Mouse (Mus musculus) limb, embryonic 15.5 days (tissue): ENCODE data around the gene Got1. TPM values are rescaled to one million over a fixed set of nuclear protein-coding genes. Genes with fewer than 3 reads are reported as not detected.

ENCODE experiments used
- ATAC-seq: fragments of 200-750 bp; cut with Nextera tagmentation; 2 replicates; pipeline ENCODE4 v1.8.0; 2017; ENCODE audit warnings: low read depth, moderate TSS enrichment; ENCODE audit not compliant: insufficient number of reproducible peaks, low FRiP score, low TSS enrichment
- H3K27ac ChIP-seq: fragments of 300-500 bp; sonication (generic); 2 replicates; pipeline ENCODE4 v1.5.1; 2015; ENCODE audit warnings: moderate library complexity, mild to moderate bottlenecking, inconsistent platforms
- H3K27me3 ChIP-seq: fragments of 300-500 bp; sonication (generic); 2 replicates; pipeline ENCODE4 v1.6.1; 2015; ENCODE audit warnings: inconsistent platforms
- H3K36me3 ChIP-seq: fragments of 300-500 bp; sonication (generic); 2 replicates; pipeline ENCODE4 v1.6.1; 2015; ENCODE audit warnings: inconsistent platforms
- H3K4me1 ChIP-seq: fragments of 300-500 bp; sonication (generic); 2 replicates; pipeline ENCODE4 v1.6.1; 2015; ENCODE audit warnings: inconsistent platforms
- H3K4me2 ChIP-seq: fragments of 300-500 bp; sonication (generic); 2 replicates; pipeline ENCODE4 v1.6.1; 2015; ENCODE audit warnings: mild to moderate bottlenecking, inconsistent platforms
- H3K4me3 ChIP-seq: fragments of 300-500 bp; sonication (generic); 2 replicates; pipeline ENCODE4 v1.5.1; 2015; ENCODE audit warnings: mild to moderate bottlenecking, inconsistent platforms
- H3K9ac ChIP-seq: fragments of 300-500 bp; sonication (generic); 2 replicates; pipeline ENCODE4 v1.6.1; 2015; ENCODE audit warnings: inconsistent platforms
- H3K9me3 ChIP-seq: fragments of 300-500 bp; sonication (generic); 2 replicates; pipeline ENCODE4 v1.6.1; 2016; ENCODE audit warnings: inconsistent platforms
- WGBS: fragments of 180-500 bp; shearing (Covaris S2); methylation state at CpG from one replicate; pipeline ENCODE4 v1.1.7; 2015; 5-methylcytosine and 5-hydroxymethylcytosine counted together
- polyA plus RNA-seq: library from polyadenylated mRNA; unstranded; fragments of >200 nt; fragmentation: Nextera tagmentation; extraction: Ambion mirVana; gene quantifications from 2 replicates; pipeline ENCODE4 v1.2.1, GENCODE M21; 2015

Gene Got1
- polyA plus RNA-seq, 1 experiment from 2014 or later = 22.7 TPM

DNA sequence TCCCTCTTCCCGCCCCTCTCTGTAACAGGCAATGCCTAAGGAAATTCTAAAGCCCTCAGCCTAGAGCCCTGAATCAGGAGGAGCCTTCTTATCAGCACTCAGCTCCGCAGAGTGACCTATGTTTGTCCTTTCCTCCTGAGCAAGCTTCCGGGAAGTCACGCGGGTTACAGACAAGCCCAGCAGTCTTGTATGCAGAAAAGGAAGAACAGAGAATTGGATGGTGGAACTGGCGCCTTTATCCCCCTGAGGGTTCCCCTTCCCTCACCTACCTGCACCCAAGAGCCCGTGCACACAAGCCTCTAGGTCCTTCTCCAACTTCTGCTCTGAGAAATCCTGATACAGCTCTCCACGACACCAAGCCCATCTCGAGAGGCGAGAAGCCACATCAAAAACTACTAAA is 4.0 kb downstream of the Got1 start:
- WGBS = 75% methylated on average over 9 of the region's 10 CpGs
- no peak overlapping the region for H3K27ac ChIP-seq
- H3K9ac ChIP-seq = no peak overlapping the region
- no peaks in the 10 kb centered on the region for H3K9me3 ChIP-seq
- H3K4me3 ChIP-seq = no peak overlapping the region
- peaks cover 14% of the 10 kb centered on the region for H3K4me1 ChIP-seq
- no peak overlapping the region for H3K4me2 ChIP-seq
- ATAC-seq = no peak
- H3K36me3 ChIP-seq = no peaks in the 10 kb centered on the region
- H3K27me3 ChIP-seq = no peaks in the 10 kb centered on the region

DNA sequence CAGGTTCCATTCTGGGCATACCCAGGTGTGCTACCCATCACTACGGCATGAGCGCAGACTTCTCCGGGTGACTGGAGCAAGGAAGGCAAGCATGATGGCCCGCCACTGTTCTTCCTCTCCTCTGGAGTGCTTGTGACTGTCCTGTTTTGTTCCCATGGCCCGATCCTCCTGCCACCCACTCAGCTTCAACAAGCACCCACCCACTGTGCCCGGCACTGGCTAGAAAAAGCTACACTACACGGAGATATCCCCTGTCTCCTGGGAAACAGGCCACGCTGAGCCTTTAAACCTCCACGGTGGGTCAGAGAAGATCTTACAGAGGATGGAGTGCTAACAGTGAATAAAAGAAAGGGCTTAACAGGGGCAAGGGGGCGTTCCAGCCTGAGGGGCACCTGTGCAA is 5.2 kb downstream of the Got1 start:
- no peak overlapping the region for H3K27ac ChIP-seq
- WGBS = 87% methylated on average over 10 of the region's 10 CpGs
- H3K4me1 ChIP-seq = peaks cover 6% of the 10 kb centered on the region
- no peak overlapping the region for H3K4me3 ChIP-seq
- H3K9ac ChIP-seq = no peak overlapping the region
- H3K36me3 ChIP-seq = peaks cover 10% of the 10 kb centered on the region; the same call in 1 of the 2 replicates
- H3K4me2 ChIP-seq = no peak overlapping the region
- no peaks in the 10 kb centered on the region for H3K27me3 ChIP-seq
- ATAC-seq = no peak
- H3K9me3 ChIP-seq = no peaks in the 10 kb centered on the region

DNA sequence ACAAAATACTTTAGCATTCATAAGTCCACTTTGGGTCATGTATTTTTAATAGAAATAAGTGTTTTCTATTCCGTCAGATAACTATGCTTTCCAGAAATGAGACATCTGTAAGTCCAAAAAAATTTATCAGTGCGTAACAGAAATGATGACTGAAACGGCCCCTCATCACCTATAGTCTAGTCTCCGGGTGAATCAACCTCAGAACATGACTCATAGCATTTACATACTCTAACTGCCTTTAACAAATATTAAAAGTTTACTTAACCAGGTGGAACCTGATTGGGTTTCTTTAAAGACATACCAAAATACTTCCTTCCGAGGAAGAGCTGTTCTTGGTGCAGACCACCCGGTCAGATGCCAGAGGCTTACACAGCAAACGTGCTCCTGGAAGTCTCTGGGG is 6.1 kb downstream of the Got1 start:
- no peak overlapping the region for H3K4me2 ChIP-seq
- 81% methylated on average over 7 of the region's 7 CpGs for WGBS
- no peak for ATAC-seq
- H3K4me3 ChIP-seq = no peak overlapping the region
- H3K27ac ChIP-seq = no peak overlapping the region
- H3K9ac ChIP-seq = no peak overlapping the region
- H3K9me3 ChIP-seq = no peaks in the 10 kb centered on the region
- peaks cover 14% of the 10 kb centered on the region; the same call in 1 of the 2 replicates for H3K36me3 ChIP-seq
- peaks cover under 1% of the 10 kb centered on the region; the same call in 1 of the 2 replicates for H3K4me1 ChIP-seq
- no peaks in the 10 kb centered on the region for H3K27me3 ChIP-seq

DNA sequence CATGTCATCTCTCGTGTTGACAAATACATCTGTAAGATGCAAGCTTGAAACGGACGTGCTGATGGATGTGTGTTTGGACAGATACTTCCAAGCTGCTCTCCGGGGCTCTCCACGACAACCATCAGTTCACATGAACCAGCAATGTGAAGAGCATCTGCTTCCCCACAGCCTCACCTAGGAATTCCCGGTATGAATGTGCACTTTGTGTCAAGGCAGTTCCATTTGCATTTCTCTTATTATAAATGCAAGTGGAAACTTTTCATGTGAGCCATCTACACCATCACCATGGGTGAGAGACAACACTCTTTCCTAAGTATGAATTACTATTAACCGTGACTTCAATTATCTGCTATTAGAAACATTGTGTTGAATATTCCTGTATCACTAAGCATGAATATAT is 6.6 kb downstream of the Got1 start:
- Histone ChIP-seq H3K27ac (no peak overlapping the region), H3K9ac (no peak overlapping the region), H3K4me3 (no peak overlapping the region), H3K4me2 (no peak overlapping the region), H3K9me3 (no peaks in the 10 kb centered on the region), H3K36me3 (peaks cover 14% of the 10 kb centered on the region; the same call in 1 of the 2 replicates), H3K4me1 (no peaks in the 10 kb centered on the region), H3K27me3 (no peaks in the 10 kb centered on the region)
- no peak for ATAC-seq
- 87% methylated on average over 7 of the region's 7 CpGs for WGBS

DNA sequence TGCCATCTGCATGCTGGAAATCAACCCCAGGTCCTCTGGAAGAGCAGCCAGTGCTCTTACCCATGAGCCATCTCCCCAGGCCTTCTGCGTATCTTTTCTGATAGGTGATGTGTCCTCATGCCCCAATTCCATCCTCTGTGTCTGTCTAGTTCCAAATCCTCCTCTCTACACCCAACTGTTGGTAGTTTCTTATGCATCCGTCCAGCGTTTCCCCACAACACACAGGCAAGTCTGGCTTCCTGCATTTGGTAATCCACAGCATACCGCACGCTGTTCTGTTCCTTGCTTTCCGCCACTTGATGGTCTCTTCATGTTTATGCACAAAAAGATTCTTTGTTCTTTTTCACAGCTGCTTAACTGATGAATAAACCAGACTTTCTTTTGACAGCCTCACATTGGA is 7.1 kb downstream of the Got1 start:
- Histone ChIP-seq H3K27ac (no peak overlapping the region), H3K9ac (no peak overlapping the region), H3K4me3 (no peak overlapping the region), H3K4me2 (no peak overlapping the region), H3K36me3 (peaks cover 14% of the 10 kb centered on the region; the same call in 1 of the 2 replicates), H3K9me3 (no peaks in the 10 kb centered on the region), H3K27me3 (no peaks in the 10 kb centered on the region), H3K4me1 (no peaks in the 10 kb centered on the region)
- ATAC-seq = no peak
- WGBS = 84% methylated on average over 6 of the region's 6 CpGs

DNA sequence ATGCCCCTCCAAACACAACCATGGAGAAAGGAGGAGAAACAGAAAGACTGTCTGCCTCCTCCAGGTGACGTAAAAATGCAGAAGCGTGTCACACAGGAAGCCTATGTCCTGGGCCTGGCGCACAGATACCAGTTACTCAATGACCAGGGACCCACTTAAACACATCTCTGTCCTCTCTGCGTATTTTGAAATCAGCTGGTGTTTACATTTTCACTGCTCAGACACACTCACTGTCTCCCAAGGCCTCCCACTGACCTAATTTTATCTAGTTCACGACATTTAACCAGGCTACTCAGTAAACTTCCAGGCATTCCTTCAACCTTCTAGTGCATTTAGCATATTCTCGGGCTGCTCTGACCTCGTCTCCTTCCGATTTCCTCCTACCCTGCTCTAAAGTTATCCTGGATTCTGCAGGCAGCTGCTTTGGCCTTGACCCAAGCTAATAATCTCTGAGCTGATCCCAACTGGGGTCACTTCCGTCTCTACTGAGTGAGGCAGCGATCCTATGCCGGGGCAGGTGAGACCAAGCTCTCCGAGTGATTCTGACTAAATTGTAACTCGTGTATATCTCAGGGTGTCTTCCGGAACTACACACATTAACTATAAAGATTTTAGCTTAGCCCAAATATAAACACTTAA is 7.9 kb downstream of the Got1 start:
- Histone ChIP-seq H3K36me3 (peaks cover 14% of the 10 kb centered on the region; the same call in 1 of the 2 replicates), H3K4me1 (no peaks in the 10 kb centered on the region), H3K9me3 (no peaks in the 10 kb centered on the region), H3K27me3 (no peaks in the 10 kb centered on the region), H3K9ac (no peak overlapping the region), H3K4me3 (no peak overlapping the region), H3K27ac (no peak overlapping the region), H3K4me2 (no peak overlapping the region)
- no peak for ATAC-seq
- WGBS = 83% methylated on average over 14 of the region's 14 CpGs

DNA sequence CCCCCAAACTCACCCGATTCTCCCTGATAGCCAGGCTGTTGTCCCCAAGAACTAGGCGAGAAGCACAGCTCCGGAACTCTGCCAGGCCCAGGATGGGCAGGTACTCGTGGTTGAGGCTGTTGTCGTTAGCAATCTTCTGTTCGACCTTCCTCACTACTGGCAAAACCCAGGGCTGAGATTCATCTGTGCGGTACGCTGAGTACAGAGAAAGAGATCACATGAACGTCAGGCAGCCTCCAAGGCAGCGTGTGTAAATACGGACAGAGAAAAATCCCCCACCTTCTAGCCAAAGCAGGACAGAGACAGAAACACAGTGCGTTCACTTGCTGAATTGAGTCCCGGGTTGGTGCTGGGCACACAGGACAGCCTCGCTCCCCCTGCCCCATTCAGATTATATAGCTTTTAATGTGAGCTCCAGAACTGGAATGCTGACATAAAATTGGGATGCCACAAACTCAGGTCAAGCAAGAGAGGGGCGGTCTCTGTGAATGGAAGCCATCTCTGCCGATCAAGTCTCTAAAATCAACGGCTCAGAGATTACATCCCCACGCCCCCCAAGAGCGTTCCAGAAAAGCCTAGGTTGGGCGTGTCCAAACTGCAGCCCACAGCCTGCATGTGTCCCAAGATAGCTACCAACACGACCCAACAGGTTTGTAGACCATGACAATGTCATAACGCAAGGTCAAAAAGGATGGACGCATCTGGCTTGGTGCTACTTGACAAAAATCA is 8.6 kb downstream of the Got1 start:
- H3K9ac ChIP-seq = no peak overlapping the region

DNA sequence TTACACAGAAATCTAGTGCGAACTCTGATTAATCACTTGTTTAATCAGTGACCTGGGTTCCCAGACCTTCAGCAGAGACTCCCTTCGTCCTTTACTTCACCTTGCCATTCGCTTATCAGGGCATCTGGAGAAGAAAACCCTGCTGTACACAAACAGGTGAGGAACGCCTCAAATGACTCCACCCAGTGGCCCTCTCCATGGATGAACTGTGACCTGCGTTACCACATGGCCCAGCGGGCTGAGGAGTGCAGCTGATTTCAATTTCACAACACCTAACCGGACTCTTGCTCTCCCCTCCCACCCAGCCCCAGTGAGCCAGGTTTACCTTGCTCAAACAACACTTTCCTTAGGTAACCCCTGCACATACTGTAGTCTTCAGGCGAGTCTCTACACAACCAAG is 10.5 kb downstream of the Got1 start:
- Histone ChIP-seq H3K4me3 (no peak overlapping the region), H3K27me3 (no peaks in the 10 kb centered on the region), H3K36me3 (peaks cover 14% of the 10 kb centered on the region; the same call in 1 of the 2 replicates), H3K27ac (no peak overlapping the region), H3K4me1 (no peaks in the 10 kb centered on the region), H3K4me2 (no peak overlapping the region), H3K9ac (no peak overlapping the region), H3K9me3 (no peaks in the 10 kb centered on the region)
- 87% methylated on average over 8 of the region's 8 CpGs for WGBS
- ATAC-seq = no peak

More for the DNA sequence above, 8.6 kb downstream of the Got1 start:
- Histone ChIP-seq H3K27me3 (no peaks in the 10 kb centered on the region), H3K4me3 (no peak overlapping the region), H3K4me1 (no peaks in the 10 kb centered on the region), H3K36me3 (peaks cover 14% of the 10 kb centered on the region; the same call in 1 of the 2 replicates), H3K4me2 (no peak overlapping the region), H3K27ac (no peak overlapping the region), H3K9me3 (no peaks in the 10 kb centered on the region)
- 91% methylated on average over 23 of the region's 23 CpGs for WGBS
- ATAC-seq = no peak

DNA sequence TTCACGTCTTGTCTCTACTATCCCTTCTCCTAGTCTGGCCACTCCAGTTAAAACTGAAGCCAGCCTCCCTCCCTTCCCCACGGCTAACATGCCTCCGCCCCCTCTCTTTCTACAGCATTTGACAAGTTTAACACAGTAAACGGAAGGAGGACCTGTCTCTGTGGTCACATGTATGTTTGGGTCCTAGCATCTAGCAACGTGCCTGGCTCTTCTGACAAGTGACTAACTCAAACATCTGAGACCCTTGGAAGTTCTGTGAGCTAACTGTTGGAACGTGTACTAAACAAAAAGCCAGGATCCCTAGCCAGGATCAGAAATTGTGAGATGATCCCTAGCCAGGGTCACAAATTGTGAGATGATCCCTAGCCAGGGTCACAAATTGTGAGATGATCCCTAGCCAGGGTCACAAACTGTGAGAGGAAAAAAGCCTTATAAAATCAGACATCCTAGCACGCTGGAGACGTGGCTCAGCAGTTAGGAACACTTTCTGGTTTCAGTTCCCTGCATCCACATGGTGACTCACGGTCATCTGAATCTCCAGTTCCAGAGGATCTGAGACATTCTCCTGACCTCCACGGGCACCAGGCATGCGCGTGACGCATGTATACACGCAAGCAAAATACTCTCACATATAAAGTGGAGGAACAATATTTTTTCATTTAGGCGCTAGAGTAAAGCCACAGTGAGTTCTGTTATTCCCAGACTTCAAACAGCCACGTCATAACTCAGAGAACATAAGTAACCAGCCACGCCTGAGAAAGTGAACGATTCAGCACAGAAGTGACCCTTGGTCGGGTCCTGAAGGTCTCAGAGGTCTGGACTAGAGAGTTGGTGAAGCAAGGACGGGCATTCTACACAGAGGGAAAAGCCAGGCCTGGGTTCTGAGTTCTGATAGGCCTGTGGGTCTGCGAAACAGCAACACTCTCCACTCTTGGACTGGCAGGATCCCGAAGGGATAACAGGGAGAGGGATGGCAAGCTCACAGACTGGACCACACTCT is 12.5 kb downstream of the Got1 start:
- 79% methylated on average over 22 of the region's 22 CpGs for WGBS
- no peak for ATAC-seq
- H3K36me3 ChIP-seq = peaks cover 22% of the 10 kb centered on the region

DNA sequence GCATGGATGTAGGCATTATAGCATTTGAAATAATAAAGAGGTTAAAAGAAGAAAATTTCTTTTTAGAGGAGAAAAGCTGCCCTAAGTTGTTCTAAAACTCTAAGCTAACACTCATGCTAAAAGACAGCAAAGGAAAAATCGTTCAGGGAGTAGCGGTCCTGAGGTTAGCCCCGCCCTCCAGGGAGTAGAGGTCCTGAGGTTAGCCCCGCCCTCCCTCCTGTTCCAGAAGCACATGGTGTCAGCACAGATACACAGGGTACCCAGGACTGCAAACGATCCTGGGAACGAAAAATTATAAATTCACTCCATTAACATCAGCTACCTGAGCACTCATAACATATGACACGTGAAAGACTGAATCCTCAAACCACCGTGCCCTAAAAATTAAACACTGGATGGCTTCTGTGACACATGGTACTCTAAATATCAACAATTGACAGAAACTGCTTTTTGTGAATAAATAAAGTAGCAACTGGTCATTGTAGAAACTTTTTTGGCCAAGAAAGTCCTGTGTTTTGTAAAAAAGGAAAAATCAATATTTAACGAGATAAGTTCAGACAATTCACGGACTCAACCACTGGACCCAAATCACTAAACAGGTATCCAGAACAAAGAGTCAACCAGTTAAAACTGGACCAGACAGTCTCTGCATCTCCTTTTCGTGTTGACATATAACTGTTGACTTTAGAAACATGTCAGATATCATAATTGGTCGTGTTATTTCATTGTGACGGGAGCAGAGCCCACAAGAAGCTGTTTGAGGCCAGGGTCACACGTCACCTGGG is 13.8 kb downstream of the Got1 start:
- Histone ChIP-seq H3K27ac (no peak overlapping the region), H3K27me3 (no peaks in the 10 kb centered on the region)

More for the DNA sequence above, 12.5 kb downstream of the Got1 start:
- H3K27ac ChIP-seq = no peak overlapping the region
- H3K4me1 ChIP-seq = no peaks in the 10 kb centered on the region
- H3K9me3 ChIP-seq = no peaks in the 10 kb centered on the region
- no peak overlapping the region for H3K4me2 ChIP-seq
- no peaks in the 10 kb centered on the region for H3K27me3 ChIP-seq
- no peak overlapping the region for H3K4me3 ChIP-seq
- no peak overlapping the region for H3K9ac ChIP-seq

DNA sequence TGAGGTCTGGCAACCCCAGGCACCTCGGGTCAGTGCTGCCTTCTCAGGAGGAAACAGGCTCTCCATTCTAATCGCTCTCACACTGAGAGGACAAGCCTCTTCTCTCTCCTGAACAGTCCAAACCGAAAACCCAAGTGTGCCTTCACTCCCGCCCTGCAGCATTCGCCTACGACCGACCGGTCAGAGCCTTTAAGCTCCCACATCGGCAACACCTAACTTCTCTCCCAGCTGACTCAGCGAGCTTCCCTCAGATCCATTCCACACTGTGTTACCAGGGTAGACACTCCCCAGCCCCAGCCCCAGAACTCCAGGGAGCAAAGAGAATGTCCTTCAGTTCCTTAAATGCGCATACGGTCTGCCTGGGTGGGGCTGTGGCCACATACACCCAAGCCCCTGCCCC is 19.0 kb downstream of the Got1 start:
- Histone ChIP-seq H3K27ac (no peak overlapping the region), H3K36me3 (peaks cover 38% of the 10 kb centered on the region)
- WGBS = 89% methylated on average over 12 of the region's 12 CpGs

More for the DNA sequence above, 13.8 kb downstream of the Got1 start:
- Histone ChIP-seq H3K9me3 (no peaks in the 10 kb centered on the region), H3K4me2 (no peak overlapping the region), H3K4me3 (no peak overlapping the region), H3K4me1 (no peaks in the 10 kb centered on the region), H3K9ac (no peak overlapping the region), H3K36me3 (peaks cover 28% of the 10 kb centered on the region)
- ATAC-seq = no peak
- WGBS = 91% methylated on average over 14 of the region's 14 CpGs

More for the DNA sequence above, 19.0 kb downstream of the Got1 start:
- H3K9ac ChIP-seq = no peak overlapping the region
- no peak overlapping the region for H3K4me2 ChIP-seq
- no peak for ATAC-seq
- no peaks in the 10 kb centered on the region for H3K27me3 ChIP-seq
- H3K4me1 ChIP-seq = no peaks in the 10 kb centered on the region
- H3K4me3 ChIP-seq = no peak overlapping the region
- H3K9me3 ChIP-seq = no peaks in the 10 kb centered on the region
